Mouse (Mus musculus): ENCODE data around the gene Nrgn. TPM values are rescaled to one million over a fixed set of nuclear protein-coding genes. Genes with fewer than 3 reads are reported as not detected.

The Nrgn gene
- polyA plus RNA-seq, 1 experiment, result 7.7 TPM

- no peak for TF ChIP-seq CTCF (conservative IDR thresholded peaks at IDR 0.05; ENCODE audit: insufficient read depth, insufficient read length, low read depth, low read length)
- TF ChIP-seq POLR2A (IDR thresholded peaks at IDR 0.05; ENCODE audit: low read depth, low read length), result no peak
- Histone ChIP-seq H3K27me3 (replicated peaks; ENCODE audit: control insufficient read depth, insufficient read depth, low read length) (no peaks in the 10 kb centered on the region), H3K27ac (ENCODE audit: insufficient read depth, low read depth, low read length) (no peak overlapping the region), H3K36me3 (ENCODE audit: control insufficient read depth, insufficient read depth, low read length) (no peaks in the 10 kb centered on the region), H3K4me3 (ENCODE audit: insufficient read depth, low read depth, low read length) (no peak overlapping the region), H3K4me1 (ENCODE audit: control insufficient read depth, insufficient read depth, low read length) (no peaks in the 10 kb centered on the region)
- 89% methylated on average over 4 of the region's 4 CpGs for WGBS
- DNase-seq, result no peak
Measured at GRCm38 (mm10) chr9:37590381-37590780, 37.7 kb upstream of the Nrgn start.

- H3K4me3 ChIP-seq (ENCODE audit: insufficient read depth, low read depth, low read length), result no peak overlapping the region
- no peaks in the 10 kb centered on the region for H3K36me3 ChIP-seq (ENCODE audit: control insufficient read depth, insufficient read depth, low read length)
- TF ChIP-seq POLR2A (IDR thresholded peaks at IDR 0.05; ENCODE audit: low read depth, low read length) (no peak), CTCF (conservative IDR thresholded peaks at IDR 0.05; ENCODE audit: insufficient read depth, insufficient read length, low read depth, low read length) (no peak)
- no peaks in the 10 kb centered on the region for H3K27me3 ChIP-seq (replicated peaks; ENCODE audit: control insufficient read depth, insufficient read depth, low read length)
- DNase-seq, result no peak
- no peak overlapping the region for H3K27ac ChIP-seq (ENCODE audit: insufficient read depth, low read depth, low read length)
- no peaks in the 10 kb centered on the region for H3K4me1 ChIP-seq (ENCODE audit: control insufficient read depth, insufficient read depth, low read length)
- WGBS, result 87% methylated on average over 4 of the region's 4 CpGs
Measured at GRCm38 (mm10) chr9:37586718-37587117, 34.0 kb upstream of the Nrgn start.

- no peak overlapping the region for H3K27ac ChIP-seq (ENCODE audit: insufficient read depth, low read depth, low read length)
- H3K36me3 ChIP-seq (ENCODE audit: control insufficient read depth, insufficient read depth, low read length), result no peaks in the 10 kb centered on the region
- DNase-seq, result no peak
- H3K27me3 ChIP-seq (replicated peaks; ENCODE audit: control insufficient read depth, insufficient read depth, low read length), result no peaks in the 10 kb centered on the region
- H3K4me1 ChIP-seq (ENCODE audit: control insufficient read depth, insufficient read depth, low read length), result no peaks in the 10 kb centered on the region
- TF ChIP-seq POLR2A (IDR thresholded peaks at IDR 0.05; ENCODE audit: low read depth, low read length) (no peak), CTCF (conservative IDR thresholded peaks at IDR 0.05; ENCODE audit: insufficient read depth, insufficient read length, low read depth, low read length) (no peak)
- 72% methylated on average over 5 of the region's 5 CpGs for WGBS
- no peak overlapping the region for H3K4me3 ChIP-seq (ENCODE audit: insufficient read depth, low read depth, low read length)
Measured at GRCm38 (mm10) chr9:37583594-37583993, 30.9 kb upstream of the Nrgn start.

GRCm38 (mm10) chr9:37576436-37576930 is 23.8 kb upstream of the Nrgn start:
- TF ChIP-seq POLR2A (IDR thresholded peaks at IDR 0.05; ENCODE audit: low read depth, low read length) (no peak), CTCF (conservative IDR thresholded peaks at IDR 0.05; ENCODE audit: insufficient read depth, insufficient read length, low read depth, low read length) (no peak)
- 0 out of 2 replicates have a peak, but pooled peaks cover 2% of the 10 kb centered on the region for H3K4me1 ChIP-seq (ENCODE audit: control insufficient read depth, insufficient read depth, low read length)
- H3K4me3 ChIP-seq (ENCODE audit: insufficient read depth, low read depth, low read length), result peak overlapping the region; percentile 30; the same call in 1 of the 2 replicates
- no peak for DNase-seq
- no peak overlapping the region for H3K27ac ChIP-seq (ENCODE audit: insufficient read depth, low read depth, low read length)
- H3K27me3 ChIP-seq (replicated peaks; ENCODE audit: control insufficient read depth, insufficient read depth, low read length), result no peaks in the 10 kb centered on the region
- no peaks in the 10 kb centered on the region for H3K36me3 ChIP-seq (ENCODE audit: control insufficient read depth, insufficient read depth, low read length)
- WGBS, result 29% methylated on average over 14 of the region's 14 CpGs

- no peak for TF ChIP-seq POLR2A (IDR thresholded peaks at IDR 0.05; ENCODE audit: low read depth, low read length)
- TF ChIP-seq CTCF (conservative IDR thresholded peaks at IDR 0.05; ENCODE audit: insufficient read depth, insufficient read length, low read depth, low read length), result no peak
- Histone ChIP-seq H3K27ac (ENCODE audit: insufficient read depth, low read depth, low read length) (no peak overlapping the region), H3K4me1 (ENCODE audit: control insufficient read depth, insufficient read depth, low read length) (peaks cover 24% of the 10 kb centered on the region), H3K27me3 (replicated peaks; ENCODE audit: control insufficient read depth, insufficient read depth, low read length) (no peaks in the 10 kb centered on the region), H3K36me3 (ENCODE audit: control insufficient read depth, insufficient read depth, low read length) (no peaks in the 10 kb centered on the region), H3K4me3 (ENCODE audit: insufficient read depth, low read depth, low read length) (no peak overlapping the region)
- DNase-seq, result no peak
- WGBS, result 64% methylated on average over 3 of the region's 3 CpGs
Measured at GRCm38 (mm10) chr9:37572204-37572876, 19.6 kb upstream of the Nrgn start.

- DNase-seq, result peak; percentile 65
- Histone ChIP-seq H3K36me3 (ENCODE audit: control insufficient read depth, insufficient read depth, low read length) (no peaks in the 10 kb centered on the region), H3K27me3 (replicated peaks; ENCODE audit: control insufficient read depth, insufficient read depth, low read length) (no peaks in the 10 kb centered on the region), H3K4me3 (ENCODE audit: insufficient read depth, low read depth, low read length) (no peak overlapping the region), H3K27ac (ENCODE audit: insufficient read depth, low read depth, low read length) (peak overlapping the region; percentile 96), H3K4me1 (ENCODE audit: control insufficient read depth, insufficient read depth, low read length) (peaks cover 21% of the 10 kb centered on the region)
- WGBS, result 40% methylated on average over 2 of the region's 2 CpGs
- TF ChIP-seq POLR2A (IDR thresholded peaks at IDR 0.05; ENCODE audit: low read depth, low read length), result no peak
- no peak for TF ChIP-seq CTCF (conservative IDR thresholded peaks at IDR 0.05; ENCODE audit: insufficient read depth, insufficient read length, low read depth, low read length)
Measured at GRCm38 (mm10) chr9:37569231-37569835, 16.6 kb upstream of the Nrgn start.

- DNase-seq, result peak; percentile 72
- Histone ChIP-seq H3K4me1 (ENCODE audit: control insufficient read depth, insufficient read depth, low read length) (peaks cover 21% of the 10 kb centered on the region), H3K27me3 (replicated peaks; ENCODE audit: control insufficient read depth, insufficient read depth, low read length) (no peaks in the 10 kb centered on the region), H3K4me3 (ENCODE audit: insufficient read depth, low read depth, low read length) (no peak overlapping the region), H3K36me3 (ENCODE audit: control insufficient read depth, insufficient read depth, low read length) (no peaks in the 10 kb centered on the region), H3K27ac (ENCODE audit: insufficient read depth, low read depth, low read length) (peak overlapping the region; percentile 96)
- 19% methylated on average over 4 of the region's 4 CpGs for WGBS
- no peak for TF ChIP-seq CTCF (conservative IDR thresholded peaks at IDR 0.05; ENCODE audit: insufficient read depth, insufficient read length, low read depth, low read length)
- no peak for TF ChIP-seq POLR2A (IDR thresholded peaks at IDR 0.05; ENCODE audit: low read depth, low read length)
Measured at GRCm38 (mm10) chr9:37568605-37569214, 16.0 kb upstream of the Nrgn start.
